Mouse (Mus musculus) lung, postnatal 0 days (tissue): Measurements from ENCODE around the gene Wfdc10.

Source experiments
- CTCF ChIP-seq: IDR thresholded peaks from 2 replicates; pipeline ENCODE4 v1.5.1; 2016; ENCODE audit warnings: antibody characterized with exemption, mild to moderate bottlenecking
- EP300 ChIP-seq: IDR thresholded peaks from 2 replicates; pipeline ENCODE4 v1.6.1; 2016; ENCODE audit warnings: antibody characterized with exemption, mild to moderate bottlenecking, control low read depth

DNA sequence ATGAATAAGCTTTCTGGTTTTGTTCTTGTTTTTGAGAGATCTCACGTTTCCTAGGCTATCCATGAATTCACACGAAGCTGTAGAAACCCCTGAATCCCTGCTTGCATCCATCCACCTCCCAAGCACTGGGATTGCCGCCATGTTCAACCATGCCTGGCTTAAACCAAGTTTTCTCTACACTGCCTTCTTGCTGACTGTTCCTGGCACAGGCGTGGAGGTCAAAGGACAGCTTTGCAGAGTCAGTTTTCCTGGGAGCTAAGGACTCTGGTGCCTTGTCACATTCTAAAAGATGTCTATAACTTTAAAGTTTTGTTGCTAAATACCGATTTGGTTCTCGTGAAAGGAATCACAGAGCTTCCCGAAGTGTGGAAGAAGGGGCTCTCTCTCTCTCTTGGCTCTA, 9.0 kb downstream of the Wfdc10 start:
- no peak for TF ChIP-seq CTCF
- no peak for TF ChIP-seq EP300
